Mouse (Mus musculus): ENCODE measurements around the gene Zfp664. TPM values are rescaled to one million over a fixed set of nuclear protein-coding genes. Genes with fewer than 3 reads are reported as not detected.

Gene Zfp664
- polyA plus RNA-seq, 1 experiment from 2014 or later: 94.3 TPM

- Histone ChIP-seq H3K27me3 (replicated peaks) (no peaks in the 10 kb centered on the region), H3K9ac (no peak overlapping the region), H3K4me3 (replicated peaks) (no peak overlapping the region), H3K27ac (no peak overlapping the region), H3K4me1 (no peaks in the 10 kb centered on the region), H3K36me3 (no peaks in the 10 kb centered on the region), H3K4me2 (no peak overlapping the region), H3K9me3 (no peaks in the 10 kb centered on the region)
- no peak for ATAC-seq (ENCODE audit: insufficient read depth, low FRiP score, low read depth)
- 69% methylated on average over 1 of the region's 1 CpGs for WGBS
These were observed 15.5 kb upstream of the Zfp664 start for GRCm38 (mm10) chr5:124847014-124847413.

GRCm38 (mm10) chr5:124848994-124849393 is 13.5 kb upstream of the Zfp664 start:
- H3K36me3 ChIP-seq: no peaks in the 10 kb centered on the region

GRCm38 (mm10) chr5:124851572-124851971 is 10.9 kb upstream of the Zfp664 start:
- WGBS: 62% methylated on average over 4 of the region's 4 CpGs
- ATAC-seq (ENCODE audit: insufficient read depth, low FRiP score, low read depth): peak; percentile 47; the same call in 1 of the 2 replicates
- H3K27me3 ChIP-seq (replicated peaks): no peaks in the 10 kb centered on the region
- H3K4me1 ChIP-seq: no peaks in the 10 kb centered on the region
- no peak overlapping the region for H3K9ac ChIP-seq
- H3K4me2 ChIP-seq: no peak overlapping the region
- no peak overlapping the region for H3K4me3 ChIP-seq (replicated peaks)
- no peaks in the 10 kb centered on the region for H3K36me3 ChIP-seq
- H3K9me3 ChIP-seq: no peaks in the 10 kb centered on the region
- no peak overlapping the region for H3K27ac ChIP-seq

More at GRCm38 (mm10) chr5:124848994-124849393, 13.5 kb upstream of the Zfp664 start:
- no peaks in the 10 kb centered on the region for H3K27me3 ChIP-seq (replicated peaks)
- no peak overlapping the region for H3K4me3 ChIP-seq (replicated peaks)
- H3K4me2 ChIP-seq: no peak overlapping the region
- H3K4me1 ChIP-seq: no peaks in the 10 kb centered on the region
- H3K9me3 ChIP-seq: no peaks in the 10 kb centered on the region
- no peak overlapping the region for H3K27ac ChIP-seq
- WGBS: 75% methylated on average over 3 of the region's 3 CpGs
- no peak overlapping the region for H3K9ac ChIP-seq
- no peak for ATAC-seq (ENCODE audit: insufficient read depth, low FRiP score, low read depth)

GRCm38 (mm10) chr5:124852294-124852693 is 10.2 kb upstream of the Zfp664 start:
- no peak overlapping the region for H3K4me3 ChIP-seq (replicated peaks)

GRCm38 (mm10) chr5:124853079-124853478 is 9.4 kb upstream of the Zfp664 start:
- H3K36me3 ChIP-seq: no peaks in the 10 kb centered on the region
- H3K4me1 ChIP-seq: no peaks in the 10 kb centered on the region
- no peak overlapping the region for H3K9ac ChIP-seq
- ATAC-seq (ENCODE audit: insufficient read depth, low FRiP score, low read depth): no peak
- H3K9me3 ChIP-seq: no peaks in the 10 kb centered on the region
- WGBS: 52% methylated on average over 2 of the region's 2 CpGs
- H3K4me2 ChIP-seq: no peak overlapping the region
- H3K27ac ChIP-seq: no peak overlapping the region
- H3K4me3 ChIP-seq (replicated peaks): no peak overlapping the region
- no peaks in the 10 kb centered on the region for H3K27me3 ChIP-seq (replicated peaks)

More at GRCm38 (mm10) chr5:124852294-124852693, 10.2 kb upstream of the Zfp664 start:
- no peaks in the 10 kb centered on the region for H3K27me3 ChIP-seq (replicated peaks)
- no peak overlapping the region for H3K27ac ChIP-seq
- H3K9me3 ChIP-seq: no peaks in the 10 kb centered on the region
- H3K4me1 ChIP-seq: no peaks in the 10 kb centered on the region
- no peaks in the 10 kb centered on the region for H3K36me3 ChIP-seq
- WGBS: 18% methylated on average over 2 of the region's 2 CpGs
- H3K9ac ChIP-seq: no peak overlapping the region
- no peak overlapping the region for H3K4me2 ChIP-seq
- no peak for ATAC-seq (ENCODE audit: insufficient read depth, low FRiP score, low read depth)

- H3K4me3 ChIP-seq (replicated peaks): no peak overlapping the region
- no peaks in the 10 kb centered on the region for H3K36me3 ChIP-seq
- ATAC-seq (ENCODE audit: insufficient read depth, low FRiP score, low read depth): no peak
- H3K27ac ChIP-seq: no peak overlapping the region
- 85% methylated on average over 4 of the region's 4 CpGs for WGBS
- H3K4me2 ChIP-seq: no peak overlapping the region
- 0 out of 2 replicates have a peak, but pooled peaks cover 4% of the 10 kb centered on the region for H3K27me3 ChIP-seq (replicated peaks)
- H3K9me3 ChIP-seq: no peaks in the 10 kb centered on the region
- no peaks in the 10 kb centered on the region for H3K4me1 ChIP-seq
- no peak overlapping the region for H3K9ac ChIP-seq
These were observed 8.3 kb upstream of the Zfp664 start for GRCm38 (mm10) chr5:124854202-124854601.

GRCm38 (mm10) chr5:124860013-124860412 is 2.5 kb upstream of the Zfp664 start:
- ATAC-seq (ENCODE audit: insufficient read depth, low FRiP score, low read depth): no peak
- no peak overlapping the region for H3K4me3 ChIP-seq (replicated peaks)
- 17% methylated on average over 5 of the region's 5 CpGs for WGBS

GRCm38 (mm10) chr5:124861463-124861862 is 1.0 kb upstream of the Zfp664 start:
- Histone ChIP-seq H3K27ac (peak overlapping the region; percentile 22; the same call in 1 of the 2 replicates), H3K4me1 (peaks cover 15% of the 10 kb centered on the region), H3K9me3 (no peaks in the 10 kb centered on the region), H3K27me3 (replicated peaks) (peaks cover 17% of the 10 kb centered on the region), H3K9ac (peak overlapping the region; percentile 37; the same call in 1 of the 2 replicates), H3K4me3 (replicated peaks) (peak overlapping the region; percentile 97), H3K4me2 (peak overlapping the region; percentile 92), H3K36me3 (no peaks in the 10 kb centered on the region)
- ATAC-seq (ENCODE audit: insufficient read depth, low FRiP score, low read depth): no peak
- WGBS: 1% methylated on average over 32 of the region's 33 CpGs

More at GRCm38 (mm10) chr5:124860013-124860412, 2.5 kb upstream of the Zfp664 start:
- no peaks in the 10 kb centered on the region for H3K9me3 ChIP-seq
- H3K27me3 ChIP-seq (replicated peaks): peaks cover 17% of the 10 kb centered on the region
- no peak overlapping the region for H3K4me2 ChIP-seq
- H3K9ac ChIP-seq: no peak overlapping the region
- peaks cover 15% of the 10 kb centered on the region for H3K4me1 ChIP-seq
- no peak overlapping the region for H3K27ac ChIP-seq
- H3K36me3 ChIP-seq: no peaks in the 10 kb centered on the region

- peak; percentile 48 for ATAC-seq (ENCODE audit: insufficient read depth, low FRiP score, low read depth)
- H3K4me2 ChIP-seq: peak overlapping the region; percentile 92
- no peaks in the 10 kb centered on the region for H3K9me3 ChIP-seq
- peak overlapping the region; percentile 97 for H3K9ac ChIP-seq
- H3K36me3 ChIP-seq: no peaks in the 10 kb centered on the region
- peak overlapping the region; percentile 97 for H3K4me3 ChIP-seq (replicated peaks)
- H3K27ac ChIP-seq: peak overlapping the region; percentile 92
- peaks cover 17% of the 10 kb centered on the region for H3K27me3 ChIP-seq (replicated peaks)
- under 1% methylated on average over 68 of the region's 88 CpGs for WGBS
- peaks cover 18% of the 10 kb centered on the region for H3K4me1 ChIP-seq
These were observed 615 bp downstream of the Zfp664 start for GRCm38 (mm10) chr5:124862871-124863741.

GRCm38 (mm10) chr5:124868981-124869380 is 6.5 kb downstream of the Zfp664 start:
- WGBS: 38% methylated on average over 4 of the region's 4 CpGs
- H3K36me3 ChIP-seq: 0 out of 2 replicates have a peak, but pooled peaks cover 3% of the 10 kb centered on the region
- ATAC-seq (ENCODE audit: insufficient read depth, low FRiP score, low read depth): no peak
- no peak overlapping the region for H3K4me3 ChIP-seq (replicated peaks)
- H3K9me3 ChIP-seq: no peaks in the 10 kb centered on the region
- H3K4me1 ChIP-seq: peaks cover 34% of the 10 kb centered on the region
- no peak overlapping the region for H3K27ac ChIP-seq
- no peak overlapping the region for H3K9ac ChIP-seq
- no peaks in the 10 kb centered on the region for H3K27me3 ChIP-seq (replicated peaks)
- H3K4me2 ChIP-seq: no peak overlapping the region

- WGBS: 37% methylated on average over 2 of the region's 2 CpGs
These were observed 9.5 kb downstream of the Zfp664 start for GRCm38 (mm10) chr5:124872033-124872432.

GRCm38 (mm10) chr5:124873096-124873495 is 10.6 kb downstream of the Zfp664 start:
- H3K4me2 ChIP-seq: no peak overlapping the region
- no peak for ATAC-seq (ENCODE audit: insufficient read depth, low FRiP score, low read depth)
- WGBS: 72% methylated on average over 3 of the region's 3 CpGs
- no peaks in the 10 kb centered on the region for H3K27me3 ChIP-seq (replicated peaks)
- no peak overlapping the region for H3K4me3 ChIP-seq (replicated peaks)
- no peak overlapping the region for H3K9ac ChIP-seq
- H3K36me3 ChIP-seq: 0 out of 2 replicates have a peak, but pooled peaks cover 3% of the 10 kb centered on the region
- H3K9me3 ChIP-seq: no peaks in the 10 kb centered on the region
- peak overlapping the region; percentile 36; the same call in 1 of the 2 replicates for H3K27ac ChIP-seq
- H3K4me1 ChIP-seq: peaks cover 28% of the 10 kb centered on the region

More at GRCm38 (mm10) chr5:124872033-124872432, 9.5 kb downstream of the Zfp664 start:
- no peaks in the 10 kb centered on the region for H3K27me3 ChIP-seq (replicated peaks)
- no peak overlapping the region for H3K4me3 ChIP-seq (replicated peaks)
- H3K36me3 ChIP-seq: 0 out of 2 replicates have a peak, but pooled peaks cover 3% of the 10 kb centered on the region
- peaks cover 31% of the 10 kb centered on the region for H3K4me1 ChIP-seq
- H3K9ac ChIP-seq: no peak overlapping the region
- peak overlapping the region; percentile 36; the same call in 1 of the 2 replicates for H3K27ac ChIP-seq
- 0 out of 2 replicates have a peak overlapping the region, but pooled peaks have one; percentile 0 for H3K4me2 ChIP-seq
- ATAC-seq (ENCODE audit: insufficient read depth, low FRiP score, low read depth): no peak
- no peaks in the 10 kb centered on the region for H3K9me3 ChIP-seq
